Mouse (Mus musculus) cerebellum, postnatal 14 days (tissue): Measurements from ENCODE around the gene Ulk4.
A peak's percentile ranks its signal among the peaks of the same experiment; 100 is the strongest.

ENCODE experiments used
- DNase-seq, 2 experiments: peaks; one replicate each; pipeline ENCODE4 v3.0.0; 2021; ENCODE audit warnings: mixed read lengths in 2 of 2

The Ulk4 gene

GRCm38 (mm10) chr9:121005961-121006360 lies 271.0 kb downstream of the Ulk4 start:
- no peak for DNase-seq

GRCm38 (mm10) chr9:121001681-121002540 lies 275.1 kb downstream of the Ulk4 start:
- peak; percentile 38 to 49 for DNase-seq

GRCm38 (mm10) chr9:121000641-121001320 lies 276.2 kb downstream of the Ulk4 start:
- DNase-seq: no peak

- no peak for DNase-seq
Measured at GRCm38 (mm10) chr9:120998696-120999095, 278.3 kb downstream of the Ulk4 start.

GRCm38 (mm10) chr9:120994223-120995155 lies 282.5 kb downstream of the Ulk4 start:
- DNase-seq: no peak

- DNase-seq: no peak
Measured at GRCm38 (mm10) chr9:120993004-120993403, 284.0 kb downstream of the Ulk4 start.

- DNase-seq: peak; percentile 19 to 26
Measured at GRCm38 (mm10) chr9:120991801-120992200, 285.2 kb downstream of the Ulk4 start.

- peak in 1 of 2 experiments; percentile 25 for DNase-seq
Measured at GRCm38 (mm10) chr9:120989806-120990700, 286.9 kb downstream of the Ulk4 start.

- no peak for DNase-seq
Measured at GRCm38 (mm10) chr9:120988088-120988487, 288.9 kb downstream of the Ulk4 start.

- no peak for DNase-seq
Measured at GRCm38 (mm10) chr9:120986994-120987393, 290.0 kb downstream of the Ulk4 start.

GRCm38 (mm10) chr9:120986255-120986654 lies 290.7 kb downstream of the Ulk4 start:
- no peak for DNase-seq

- DNase-seq: no peak
Measured at GRCm38 (mm10) chr9:120985524-120985923, 291.5 kb downstream of the Ulk4 start.

- DNase-seq: no peak
Measured at GRCm38 (mm10) chr9:120985009-120985408, 292.0 kb downstream of the Ulk4 start.

GRCm38 (mm10) chr9:120984509-120984908 lies 292.5 kb downstream of the Ulk4 start:
- DNase-seq: no peak

- DNase-seq: no peak
Measured at GRCm38 (mm10) chr9:120983849-120984248, 293.1 kb downstream of the Ulk4 start.

- no peak for DNase-seq
Measured at GRCm38 (mm10) chr9:120981777-120982176, 295.2 kb downstream of the Ulk4 start.

- DNase-seq: no peak
Measured at GRCm38 (mm10) chr9:120976856-120977255, 300.1 kb downstream of the Ulk4 start.

- DNase-seq: no peak
Measured at GRCm38 (mm10) chr9:120976158-120976557, 300.8 kb downstream of the Ulk4 start.

GRCm38 (mm10) chr9:120974209-120974608 lies 302.8 kb downstream of the Ulk4 start:
- DNase-seq: no peak

- DNase-seq: no peak
Measured at GRCm38 (mm10) chr9:120973026-120973515, 303.9 kb downstream of the Ulk4 start.

- DNase-seq: no peak
Measured at GRCm38 (mm10) chr9:120965007-120965406, 312.0 kb downstream of the Ulk4 start.

- DNase-seq: no peak
Measured at GRCm38 (mm10) chr9:120964224-120964623, 312.8 kb downstream of the Ulk4 start.
